Mouse (Mus musculus) olfactory bulb, adult 2 months (tissue): ENCODE results near the gene Ticrr.

ENCODE experiments used
- CTCF ChIP-seq: fragments of 200-500 bp; IDR thresholded peaks from 2 replicates; pipeline ENCODE4 v1.5.1; 2012; ENCODE audit warnings: low read depth, mild to moderate bottlenecking, low read length, moderate library complexity; ENCODE audit not compliant: insufficient read depth
- POLR2A ChIP-seq: fragments of 200-500 bp; IDR thresholded peaks from 2 replicates; pipeline ENCODE4 v1.6.1; 2012; ENCODE audit warnings: mild to moderate bottlenecking, low read depth, low read length, moderate library complexity; ENCODE audit not compliant: insufficient read depth

DNA sequence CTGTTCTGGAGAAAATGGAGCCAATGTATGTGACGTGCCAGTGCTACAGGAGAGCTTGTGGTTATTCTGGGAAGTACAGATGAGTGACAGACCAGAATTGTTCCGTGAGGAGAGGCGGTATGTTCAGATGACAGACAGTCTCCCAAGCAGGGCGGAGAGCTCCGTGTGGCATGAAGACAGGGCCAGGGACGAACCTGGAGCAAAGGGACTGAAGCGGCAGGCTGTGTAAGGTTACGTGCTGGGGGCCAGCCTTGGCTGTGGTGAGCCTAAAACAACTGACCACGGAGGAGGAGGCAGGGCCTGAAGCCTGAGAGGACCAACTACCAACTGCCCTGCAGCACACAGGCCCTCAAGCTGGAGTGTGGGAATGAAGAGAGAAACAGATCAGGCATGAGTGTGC is 48.1 kb upstream of the Ticrr start:
- TF ChIP-seq CTCF (no peak), POLR2A (no peak)
